Mouse (Mus musculus) spleen, adult 12 weeks (tissue): ENCODE data around the gene Tfip11.

Experiments used
- DNase-seq: peaks from one replicate; pipeline ENCODE4 v3.0.0; 2022; ENCODE audit warnings: low spot score

Gene Tfip11

DNA sequence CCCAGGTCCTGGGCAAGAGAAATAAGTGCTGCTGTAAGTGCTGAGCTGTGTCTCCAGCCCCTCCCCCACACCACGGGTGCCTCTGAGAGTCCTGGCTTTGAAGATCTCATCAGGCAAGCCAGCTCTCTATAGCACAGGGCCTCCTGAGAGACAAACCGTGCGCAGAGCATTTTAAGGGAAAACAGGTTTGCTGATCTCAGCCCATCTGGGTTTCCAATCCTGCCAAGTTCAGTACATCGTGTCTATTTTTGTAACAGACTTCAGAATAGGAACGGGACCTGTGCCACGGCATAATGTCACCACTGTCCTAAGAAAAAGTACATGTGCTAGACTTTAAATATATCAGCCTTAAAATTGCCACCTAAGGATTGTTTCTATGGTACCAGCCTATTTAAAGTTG is 5.2 kb upstream of the Tfip11 start:
- no peak for DNase-seq

DNA sequence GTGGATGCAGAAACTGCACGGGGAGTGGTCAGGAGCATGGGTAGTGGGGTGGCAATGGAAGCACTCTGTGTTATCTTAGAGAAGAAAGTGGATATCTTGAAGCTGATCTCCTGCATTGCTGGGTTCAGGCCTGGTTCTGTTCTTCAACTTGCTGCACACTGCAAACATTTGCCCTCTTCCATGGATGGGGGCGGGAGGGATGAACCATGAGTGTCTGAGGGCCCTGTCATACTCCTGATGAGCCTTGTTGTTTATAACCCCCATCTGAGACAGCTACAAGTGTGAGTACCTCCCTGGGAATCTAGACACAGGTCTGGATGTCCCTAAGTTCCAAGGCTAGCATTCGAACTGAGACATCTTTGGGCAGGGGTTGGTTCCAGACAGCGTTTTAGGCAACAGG is 4.8 kb upstream of the Tfip11 start:
- DNase-seq, result no peak

- DNase-seq, result no peak
These were observed 2.9 kb upstream of the Tfip11 start for GRCm38 (mm10) chr5:112323246-112323645.

DNA sequence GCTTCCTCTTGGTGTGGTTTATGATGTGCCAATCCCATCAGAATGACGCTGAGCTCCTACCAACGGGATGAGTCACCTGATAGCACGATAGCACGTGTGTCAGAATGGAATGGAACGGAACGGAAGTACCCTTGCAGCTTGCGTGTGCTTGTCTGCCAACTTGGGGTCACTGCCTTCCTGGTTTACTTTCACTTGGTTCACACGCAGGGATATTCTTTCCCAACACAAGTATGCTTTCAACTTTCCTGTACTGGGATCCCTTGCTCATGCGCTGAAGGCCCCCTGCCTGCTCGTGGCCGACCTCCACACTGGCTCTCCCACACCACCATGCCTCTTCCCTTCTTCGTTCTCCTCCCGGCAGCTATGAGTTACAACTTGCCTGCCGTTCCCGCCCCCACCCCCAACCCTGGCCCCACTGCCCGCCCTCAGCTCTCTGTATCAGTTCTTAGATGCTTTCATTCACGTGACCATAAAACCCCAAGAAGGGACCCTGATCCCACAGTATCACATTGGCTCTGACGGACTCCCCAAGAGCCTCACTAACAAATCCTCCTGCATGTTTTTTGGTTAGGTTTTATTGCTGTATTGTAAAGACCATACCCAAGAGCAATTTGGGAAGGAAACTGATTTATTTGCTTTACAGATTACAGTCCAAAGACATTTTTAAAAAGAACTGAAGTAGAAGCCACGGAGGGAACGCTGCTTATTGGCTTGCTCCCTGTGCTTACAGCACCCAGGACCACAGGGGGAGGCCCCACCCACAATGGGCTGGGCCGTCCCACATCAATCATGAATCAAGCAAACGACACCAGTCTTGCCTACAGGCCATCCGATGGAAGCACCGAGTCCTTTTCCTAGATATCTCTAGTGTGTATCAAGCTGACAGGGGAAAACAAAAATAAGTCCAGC is 1.3 kb upstream of the Tfip11 start:
- DNase-seq, result peak; percentile 41

DNA sequence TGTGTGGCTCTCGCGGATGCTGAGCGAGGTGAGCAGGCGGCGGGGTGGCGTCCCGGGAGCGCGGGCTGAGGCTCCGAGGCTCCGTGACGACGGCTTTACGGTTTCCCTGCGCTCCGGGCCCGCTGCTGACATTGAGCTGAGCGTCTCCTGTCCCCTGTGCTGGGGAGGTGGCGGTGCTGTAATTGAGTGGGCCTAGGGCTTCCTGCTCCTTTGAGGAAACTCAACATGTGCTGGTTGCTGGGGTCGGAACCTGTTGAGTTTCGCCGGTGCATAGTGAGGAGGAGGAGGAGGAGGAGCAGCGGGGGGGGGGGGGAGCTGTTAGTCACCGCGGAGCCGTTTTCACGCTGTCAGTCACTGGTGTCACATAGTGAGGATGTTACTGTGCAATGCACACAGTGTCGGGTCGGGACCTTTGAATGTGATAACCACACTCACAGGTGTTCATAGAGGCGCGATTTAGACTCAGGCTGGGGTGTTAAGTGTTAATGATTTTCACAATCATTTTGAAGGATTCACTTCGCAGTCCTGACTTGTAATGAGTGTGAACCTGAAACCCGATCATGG is 370 bp downstream of the Tfip11 start:
- DNase-seq, result no peak

DNA sequence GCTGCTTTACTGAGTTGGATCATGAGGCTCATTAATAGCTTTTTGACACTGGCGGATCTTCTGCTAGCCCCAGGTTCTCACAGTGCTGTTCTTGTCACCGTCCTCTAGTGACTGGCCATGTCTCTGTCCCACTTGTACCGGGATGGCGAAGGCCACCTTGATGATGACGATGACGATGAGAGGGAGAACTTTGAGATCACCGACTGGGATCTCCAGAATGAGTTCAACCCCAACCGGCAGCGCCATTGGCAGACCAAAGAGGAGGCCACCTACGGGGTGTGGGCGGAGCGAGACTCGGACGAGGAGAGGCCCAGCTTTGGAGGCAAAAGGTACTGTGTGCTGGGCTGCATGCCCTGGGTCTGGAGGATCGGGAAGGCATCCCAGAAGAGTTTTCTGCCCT is 1.7 kb downstream of the Tfip11 start:
- DNase-seq, result no peak

- DNase-seq, result no peak
These were observed 3.8 kb downstream of the Tfip11 start for GRCm38 (mm10) chr5:112329805-112330564.

- DNase-seq, result peak; percentile 35
These were observed 9.3 kb downstream of the Tfip11 start for GRCm38 (mm10) chr5:112335473-112335872.

GRCm38 (mm10) chr5:112337004-112337403 is 10.8 kb downstream of the Tfip11 start:
- DNase-seq, result no peak

- DNase-seq, result no peak
These were observed 13.1 kb downstream of the Tfip11 start for GRCm38 (mm10) chr5:112339215-112339614.

DNA sequence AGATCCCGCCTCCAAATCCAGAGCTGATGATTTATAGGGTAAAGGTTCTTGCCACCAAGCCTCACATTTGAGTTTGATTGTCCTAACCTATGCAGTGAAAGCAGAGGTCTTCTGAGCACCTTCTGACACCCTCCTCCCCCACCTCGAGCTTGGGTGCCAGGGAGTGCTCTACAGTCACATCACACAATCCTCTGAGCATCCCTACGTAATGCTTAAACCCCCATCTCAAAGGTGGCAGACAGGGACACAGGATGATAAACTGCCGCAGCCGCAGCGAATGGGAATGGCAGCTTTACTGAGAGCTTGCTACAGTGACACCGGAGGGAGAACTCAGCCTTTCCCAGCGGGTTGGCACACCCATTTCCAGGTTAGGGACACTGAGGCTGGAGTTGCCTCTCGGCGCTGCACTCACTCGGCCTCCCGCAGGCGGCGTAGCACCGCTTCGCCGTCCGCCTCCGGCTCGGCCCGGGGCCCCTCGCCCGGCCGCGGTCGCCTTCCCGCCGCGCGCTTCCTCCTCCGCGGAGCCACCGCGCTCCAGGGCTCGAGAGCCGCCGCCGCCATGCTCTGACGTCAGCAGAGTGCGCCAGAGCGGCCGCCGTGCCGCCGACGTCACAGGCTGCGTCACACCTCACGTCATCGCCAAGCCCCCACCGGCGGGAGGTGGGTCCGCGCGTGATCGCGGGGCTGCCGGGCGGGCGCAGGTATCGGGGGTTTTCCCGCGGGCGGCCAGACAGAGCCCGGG is 16.5 kb downstream of the Tfip11 start, which contains the start of the genes Srrd and Hps4:
Gene Srrd (minus strand): TSS at position 578 of the 742 bp plus-strand sequence.
Gene Hps4 (plus strand): TSS at position 621 of the 742 bp plus-strand sequence.
- DNase-seq, result peak; percentile 82

- DNase-seq, result no peak
These were observed 17.0 kb downstream of the Tfip11 start for GRCm38 (mm10) chr5:112343205-112343595.

GRCm38 (mm10) chr5:112344092-112344960 is 18.2 kb downstream of the Tfip11 start:
- no peak for DNase-seq

GRCm38 (mm10) chr5:112346211-112346965 is 20.2 kb downstream of the Tfip11 start:
- no peak for DNase-seq

DNA sequence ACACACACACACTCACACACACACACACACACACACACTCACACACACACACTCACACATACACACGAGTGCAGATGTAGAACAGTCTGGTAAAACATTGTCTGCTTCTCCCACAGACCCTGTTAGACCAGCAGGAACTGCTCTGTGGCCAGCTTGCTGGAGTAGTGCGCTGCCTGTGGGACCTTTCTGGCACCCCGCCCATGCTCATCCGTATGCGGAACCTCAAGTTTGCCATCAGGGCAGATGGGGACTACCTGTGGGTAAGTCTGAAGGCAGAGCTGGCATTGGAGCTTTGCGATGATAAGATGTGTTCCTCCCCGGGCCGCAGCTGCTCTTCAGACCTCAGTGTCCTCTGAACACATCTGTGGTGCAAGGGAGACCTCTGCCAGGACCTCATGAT is 23.0 kb downstream of the Tfip11 start:
- DNase-seq, result no peak

- DNase-seq, result no peak
These were observed 29.3 kb downstream of the Tfip11 start for GRCm38 (mm10) chr5:112355493-112355892.

- no peak for DNase-seq
These were observed 29.8 kb downstream of the Tfip11 start, which contains the start of gene Gm6583 for GRCm38 (mm10) chr5:112355910-112356309. Gm6583 (minus strand) TSS chr5:112356033.

DNA sequence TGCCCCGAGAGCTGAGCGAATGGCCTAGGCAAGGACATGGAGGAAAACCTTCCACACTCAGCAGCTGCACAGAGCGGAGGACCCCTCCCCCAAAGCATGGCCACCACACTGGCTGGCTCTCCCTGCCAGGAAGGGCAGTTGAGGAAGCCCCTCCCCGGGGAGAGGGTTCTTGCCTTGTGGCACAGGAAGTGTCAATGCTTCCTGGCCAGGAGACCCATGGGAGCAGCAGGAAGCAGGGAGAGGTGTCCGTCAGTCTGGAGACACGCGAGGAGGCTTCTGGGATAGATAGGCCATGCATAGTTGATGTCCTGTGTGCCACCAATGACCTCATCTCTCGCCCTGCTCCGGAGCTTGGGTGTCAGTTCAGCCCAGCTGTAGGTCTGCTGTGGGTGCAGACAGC is 30.2 kb downstream of the Tfip11 start:
- no peak for DNase-seq

DNA sequence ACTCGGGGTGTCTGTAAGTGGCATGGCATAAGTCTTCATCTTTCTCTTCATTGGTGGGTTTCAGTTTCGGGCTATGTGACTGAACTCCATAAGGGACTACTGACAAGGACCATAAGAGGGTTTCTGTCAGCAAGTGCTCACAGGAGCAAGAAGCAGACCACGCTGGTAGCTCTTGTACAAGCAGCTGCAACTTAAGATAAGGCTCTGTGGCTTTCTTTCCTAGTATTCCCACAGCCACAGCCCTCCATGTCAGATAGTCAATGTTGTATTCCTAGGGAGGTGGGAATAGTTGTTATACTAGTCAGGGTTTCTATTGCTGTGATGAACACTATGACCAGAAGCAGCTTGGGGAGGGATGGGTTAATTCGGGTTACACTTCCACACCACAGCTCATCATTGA is 33.4 kb downstream of the Tfip11 start:
- no peak for DNase-seq

- no peak for DNase-seq
These were observed 33.9 kb downstream of the Tfip11 start for GRCm38 (mm10) chr5:112360077-112360476.
